Mouse (Mus musculus) T-helper 2 cell (primary cell): Measurements from ENCODE around the gene Myl6.

Source experiments
- in situ Hi-C: fragments of 300-600 bp; cut with MboI, MseI; formaldehyde crosslinking; loops from one replicate; pipeline ENCODE4 v1.15.1; 2025; ENCODE audit warnings: high pct_unique_total_duplicates

Myl6 gene

GRCm38 (mm10) chr10:128490912-128491311 is 3.0 kb downstream of the Myl6 start:
- in situ Hi-C loops: loop anchor here (5.0 kb wide), 1 partner anchor 36 kb away; the partner anchor contains the start of gene Esyt1

GRCm38 (mm10) chr10:128490232-128490631 is 3.7 kb downstream of the Myl6 start:
- in situ Hi-C loops: loop anchor here (5.0 kb wide), 1 partner anchor 37 kb away; the partner anchor contains the start of gene Esyt1

GRCm38 (mm10) chr10:128489785-128490184 is 4.2 kb downstream of the Myl6 start:
- in situ Hi-C loops: loop anchor here (5.0 kb wide), 1 partner anchor 38 kb away; the partner anchor contains the start of gene Esyt1

- in situ Hi-C loops: no loop called here
Measured at GRCm38 (mm10) chr10:128489380-128489779, 4.6 kb downstream of the Myl6 start.

DNA sequence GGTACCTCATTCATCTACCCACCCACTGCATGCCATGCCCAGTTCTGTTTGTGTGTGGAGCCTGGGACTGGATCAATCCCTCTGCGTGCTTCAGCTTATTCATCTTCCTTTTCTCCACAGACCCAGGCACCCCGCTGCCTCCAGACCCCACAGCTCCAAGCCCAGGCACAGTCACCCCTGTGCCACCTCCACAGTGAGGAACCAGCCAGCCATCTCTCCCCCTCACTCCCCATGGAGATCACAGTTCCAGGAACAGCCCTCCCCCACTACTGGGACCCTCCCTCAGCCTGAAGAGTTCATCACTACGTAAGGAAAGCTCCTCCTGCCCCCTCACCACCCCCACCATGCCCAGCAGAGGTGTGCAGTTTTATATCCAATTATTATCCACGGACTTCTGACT is 5.2 kb downstream of the Myl6 start:
- in situ Hi-C loops: no loop called here

DNA sequence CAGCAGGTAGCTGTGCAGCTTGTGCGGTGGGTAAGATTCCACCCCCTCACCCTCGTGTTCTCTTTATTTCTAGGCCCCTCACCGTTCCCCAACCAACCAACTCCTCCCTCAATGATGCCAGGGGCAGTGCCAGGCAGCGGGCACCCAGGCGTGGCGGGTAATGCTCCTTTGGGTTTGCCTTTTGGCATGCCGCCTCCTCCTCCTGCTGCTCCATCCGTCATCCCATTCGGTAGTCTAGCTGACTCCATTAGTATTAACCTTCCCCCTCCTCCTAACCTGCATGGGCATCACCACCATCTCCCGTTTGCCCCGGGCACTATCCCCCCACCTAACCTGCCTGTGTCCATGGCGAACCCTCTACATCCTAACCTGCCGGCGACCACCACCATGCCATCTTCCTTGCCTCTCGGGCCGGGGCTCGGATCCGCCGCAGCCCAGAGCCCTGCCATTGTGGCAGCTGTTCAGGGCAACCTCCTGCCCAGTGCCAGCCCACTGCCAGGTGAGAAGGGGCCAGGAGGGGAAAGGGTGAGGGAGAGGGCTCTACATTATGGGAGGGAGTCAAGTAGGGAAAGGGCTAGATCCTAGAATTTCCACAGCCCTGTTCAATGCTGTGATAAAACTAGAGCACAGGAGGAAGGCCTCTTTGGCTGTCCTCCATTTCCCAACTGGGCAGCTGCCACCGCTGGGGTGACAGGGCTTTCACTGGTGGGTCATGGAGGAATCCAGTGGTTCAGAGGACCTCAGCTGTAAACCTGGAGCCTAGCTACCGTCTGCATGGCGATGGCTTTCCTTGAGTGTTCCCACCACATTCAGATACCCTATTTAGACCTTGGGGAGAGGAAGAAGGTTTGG is 5.9 kb downstream of the Myl6 start:
- in situ Hi-C loops: no loop called here

GRCm38 (mm10) chr10:128486370-128486769 is 7.6 kb downstream of the Myl6 start:
- in situ Hi-C loops: no loop called here

GRCm38 (mm10) chr10:128474366-128474765 is 19.6 kb downstream of the Myl6 start:
- in situ Hi-C loops: no loop called here

- in situ Hi-C loops: no loop called here
Measured at GRCm38 (mm10) chr10:128460270-128460630, 33.7 kb downstream of the Myl6 start.

GRCm38 (mm10) chr10:128459409-128460269 is 34.3 kb downstream of the Myl6 start:
- in situ Hi-C loops: loop anchor here (10.0 kb wide), 1 partner anchor 55 kb away; the partner anchor contains the start of gene Slc39a5

DNA sequence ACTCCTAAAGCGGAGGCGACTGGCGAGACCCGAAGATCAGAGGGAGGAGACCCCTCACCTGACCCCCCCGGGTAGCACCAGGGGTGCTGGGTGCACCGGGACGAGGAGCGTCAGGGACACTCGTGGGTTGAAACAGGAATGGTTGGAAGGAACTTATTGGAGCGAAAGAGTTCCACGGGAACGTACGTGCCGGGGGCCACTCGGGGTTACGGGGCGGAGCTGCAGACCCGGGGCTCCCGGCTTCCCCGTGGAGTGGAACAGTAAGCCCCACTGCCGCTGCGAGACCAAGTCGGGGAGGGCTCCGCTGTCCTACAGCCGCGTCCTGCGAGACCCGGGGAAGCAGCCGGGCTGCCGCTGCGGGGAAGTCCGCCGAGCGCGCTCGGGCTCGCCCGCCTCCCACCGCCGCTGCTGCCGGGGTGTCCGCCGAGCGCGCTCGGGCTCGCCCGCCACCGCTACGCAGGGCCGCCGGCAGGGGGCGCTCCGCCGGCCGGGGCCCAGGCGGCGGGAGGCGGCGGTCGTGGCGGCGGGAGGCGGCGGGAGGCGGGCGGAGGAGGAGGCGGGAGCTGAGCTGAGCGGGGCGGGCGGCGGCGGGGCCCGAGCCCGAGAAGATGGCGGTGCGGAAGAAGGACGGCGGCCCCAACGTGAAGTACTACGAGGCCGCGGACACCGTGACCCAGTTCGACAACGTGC is 35.1 kb downstream of the Myl6 start, which contains the start of gene Smarcc2:
Smarcc2 (plus strand) TSS at position 530 of the 690 bp plus-strand sequence.
- in situ Hi-C loops: loop anchor here (10.0 kb wide), 1 partner anchor 54 kb away; the partner anchor contains the start of gene Slc39a5

DNA sequence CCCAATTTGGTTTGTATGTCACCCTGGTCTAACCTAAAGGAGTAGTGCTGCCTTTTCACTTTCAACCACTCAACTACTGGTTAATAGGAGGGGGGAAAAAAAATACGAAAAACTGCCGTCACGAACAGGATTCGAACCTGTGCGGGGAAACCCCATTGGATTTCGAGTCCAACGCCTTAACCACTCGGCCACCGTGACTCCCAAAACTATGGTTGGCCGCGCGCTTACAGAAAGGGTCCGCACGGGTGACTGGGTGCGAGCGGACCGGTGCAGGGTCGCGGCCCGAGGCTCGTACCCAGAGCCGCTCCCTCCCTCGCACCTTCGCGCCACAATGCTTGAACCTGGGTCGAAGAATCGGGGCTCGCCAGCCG is 35.6 kb downstream of the Myl6 start:
- in situ Hi-C loops: loop anchor here (10.0 kb wide), 1 partner anchor 54 kb away; the partner anchor contains the start of gene Slc39a5

DNA sequence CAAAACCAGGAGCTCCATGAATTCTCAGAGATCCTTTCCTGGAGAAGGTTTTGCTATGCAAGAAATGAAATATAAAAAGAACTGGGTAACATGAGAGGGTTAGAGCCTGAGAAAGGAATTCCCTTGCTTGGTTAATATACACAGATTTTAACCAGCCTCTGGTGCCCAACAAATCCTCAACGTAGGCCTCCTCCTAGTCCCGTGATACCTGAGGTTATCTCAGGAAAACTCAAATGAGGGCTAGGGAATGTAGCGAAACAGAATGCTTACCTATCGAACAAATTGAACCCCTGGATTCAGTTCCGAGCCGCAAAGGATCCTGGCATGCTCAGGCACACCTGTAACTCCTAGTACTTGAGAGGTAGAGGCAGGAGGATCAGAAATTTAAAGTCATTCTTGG is 36.3 kb downstream of the Myl6 start:
- in situ Hi-C loops: loop anchor here (10.0 kb wide), 1 partner anchor 53 kb away; the partner anchor contains the start of gene Slc39a5

DNA sequence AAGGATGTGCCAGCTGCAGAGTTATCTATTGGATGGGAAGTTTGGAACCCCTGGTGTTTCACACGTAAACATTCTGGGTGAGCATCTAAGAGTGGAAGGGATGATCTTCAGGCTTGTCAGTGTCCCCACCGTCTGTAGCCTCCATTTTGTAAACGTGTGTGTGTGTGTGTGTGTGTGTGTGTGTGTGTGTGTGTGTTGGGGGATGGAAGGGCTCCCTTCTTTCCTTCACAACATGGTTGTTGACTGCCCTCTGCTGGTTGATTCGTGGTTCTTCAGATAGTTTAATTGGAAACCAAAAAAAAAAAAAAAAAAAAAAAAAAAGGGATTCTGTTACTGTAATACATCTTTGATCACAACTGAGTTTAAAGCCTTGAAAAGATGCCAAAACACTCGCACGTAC is 38.7 kb downstream of the Myl6 start:
- in situ Hi-C loops: loop anchor here (10.0 kb wide), 1 partner anchor 50 kb away; the partner anchor contains the start of gene Slc39a5

DNA sequence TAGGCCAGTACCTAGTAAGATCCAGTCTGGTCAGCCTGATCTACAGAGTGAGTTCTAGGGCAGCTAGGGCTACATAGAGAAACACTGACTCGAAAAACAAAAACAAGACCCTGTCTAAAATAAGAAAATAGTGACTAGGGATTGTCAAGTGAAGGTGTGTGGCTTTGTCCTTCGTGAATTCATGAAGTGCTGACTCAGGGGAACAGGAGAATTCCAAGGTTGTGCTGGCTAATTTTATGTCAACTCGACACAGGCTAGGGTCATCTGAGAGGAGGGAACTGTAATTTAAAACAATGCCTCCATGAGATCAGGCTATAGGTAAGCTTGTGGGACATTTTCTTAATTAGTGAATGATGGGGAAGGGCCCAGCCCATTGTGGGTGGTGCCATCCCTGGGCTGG is 39.5 kb downstream of the Myl6 start:
- in situ Hi-C loops: loop anchor here (10.0 kb wide), 1 partner anchor 50 kb away; the partner anchor contains the start of gene Slc39a5

GRCm38 (mm10) chr10:128451014-128451413 is 42.9 kb downstream of the Myl6 start:
- in situ Hi-C loops: loop anchor here (10.0 kb wide), 1 partner anchor 46 kb away; the partner anchor contains the start of gene Slc39a5

DNA sequence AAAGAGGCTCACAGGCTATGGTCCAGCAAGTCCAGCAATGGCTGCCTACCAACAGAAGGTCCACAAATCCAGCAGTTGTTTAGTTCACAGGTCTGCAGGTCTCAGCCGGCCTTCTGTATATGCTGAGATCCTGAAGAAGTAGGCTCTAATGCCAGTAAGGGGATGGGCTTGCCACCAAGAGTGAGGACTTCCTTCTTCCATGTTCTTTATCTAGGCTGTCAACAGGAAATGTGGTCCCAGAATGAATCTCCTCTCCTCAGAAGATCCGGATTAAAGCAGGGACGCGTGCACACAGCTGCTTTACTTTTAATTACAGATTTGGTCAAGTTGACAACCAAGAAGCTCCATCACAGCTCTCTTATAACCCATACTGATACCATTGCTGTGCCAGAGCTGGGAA is 48.5 kb downstream of the Myl6 start:
- in situ Hi-C loops: no loop called here

DNA sequence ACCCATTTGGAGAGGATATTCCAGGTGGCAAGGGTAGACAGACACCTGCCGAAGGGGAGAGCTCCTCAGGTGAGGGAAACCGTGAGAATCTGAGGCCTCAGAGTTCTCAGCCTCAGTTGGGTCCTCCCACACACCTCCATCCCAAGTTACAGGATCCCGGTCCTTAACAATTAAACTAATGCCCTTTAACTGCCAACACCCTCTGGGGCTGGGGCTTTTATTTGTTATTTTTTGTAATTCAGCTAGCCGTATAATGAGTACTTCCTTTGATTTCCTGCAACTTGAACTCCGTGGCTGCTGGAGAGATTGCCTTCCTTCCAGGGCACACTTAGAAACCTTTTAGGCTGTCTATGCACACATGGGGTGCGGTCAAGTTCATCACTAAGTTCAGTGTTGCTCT is 49.6 kb downstream of the Myl6 start:
- in situ Hi-C loops: no loop called here

GRCm38 (mm10) chr10:128442718-128443117 is 51.2 kb downstream of the Myl6 start:
- in situ Hi-C loops: no loop called here

- in situ Hi-C loops: no loop called here
Measured at GRCm38 (mm10) chr10:128441324-128442119, 52.4 kb downstream of the Myl6 start.
